Mouse (Mus musculus): ENCODE results near the gene Nufip2.
"Not testable (repeated sequence)": the region's sequence is repeated elsewhere in the genome, so short reads cannot be mapped to it uniquely, and the experiment has no call there.

The Nufip2 gene

DNA sequence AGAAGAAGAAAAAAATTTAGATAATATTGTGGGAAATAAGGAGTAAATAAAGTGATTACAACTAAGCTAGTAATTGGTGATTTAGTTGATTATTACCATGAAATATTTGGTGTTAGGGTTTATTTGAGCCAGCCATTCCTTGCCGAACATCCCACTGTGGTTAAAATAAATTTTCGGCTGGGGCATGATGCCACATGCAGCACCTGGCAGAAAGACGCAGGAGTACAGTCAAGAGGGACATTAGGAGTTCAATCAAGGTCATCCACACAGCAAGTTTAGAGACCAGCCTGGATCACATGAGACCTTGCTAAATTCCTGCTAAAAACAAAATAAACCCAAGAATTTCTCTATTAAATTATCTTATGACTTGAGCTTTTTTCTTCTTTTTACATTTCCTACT is 23.1 kb downstream of the Nufip2 start:
- DNase-seq (ENCODE audit: low read depth, low spot score): no peak

DNA sequence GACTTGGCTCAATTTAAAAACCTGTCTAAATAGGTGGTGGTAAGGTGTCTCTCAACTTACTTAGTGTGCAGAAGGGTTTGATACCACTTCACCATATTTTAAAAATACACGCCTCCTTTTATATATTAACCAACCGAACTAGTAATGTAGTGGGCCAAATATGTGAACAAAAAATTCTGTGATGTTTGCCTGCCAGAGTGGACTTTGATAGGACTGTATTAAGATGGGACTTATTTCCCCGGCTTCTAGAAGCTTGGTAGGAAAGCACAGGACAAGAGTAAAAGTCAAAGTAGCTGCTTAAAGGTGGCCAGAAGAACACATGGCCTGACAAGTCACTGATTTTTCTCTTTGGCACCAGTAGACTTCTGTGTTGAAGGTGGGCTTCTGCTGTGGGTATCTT is 27.8 kb downstream of the Nufip2 start:
- DNase-seq (ENCODE audit: low read depth, low spot score): no peak

DNA sequence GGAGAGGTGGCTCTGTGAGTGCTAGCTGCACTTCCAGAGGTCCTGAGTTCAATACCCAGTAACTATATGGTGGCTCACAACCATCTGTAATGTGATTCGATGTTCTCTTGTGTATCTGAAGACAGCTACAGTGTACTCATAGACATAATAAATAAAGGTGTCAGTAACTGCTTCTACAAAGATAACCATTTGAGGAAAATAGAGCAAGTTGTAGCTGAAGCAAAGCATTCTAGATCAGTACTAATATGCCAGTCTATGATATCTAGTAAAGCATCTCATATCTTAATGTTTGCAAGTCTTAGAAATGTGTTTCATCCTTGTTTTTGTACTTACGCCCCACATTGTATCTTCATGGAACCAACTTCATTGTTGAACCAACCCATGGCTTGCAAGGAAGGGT is 33.1 kb downstream of the Nufip2 start:
- DNase-seq (ENCODE audit: low read depth, low spot score): no peak

DNA sequence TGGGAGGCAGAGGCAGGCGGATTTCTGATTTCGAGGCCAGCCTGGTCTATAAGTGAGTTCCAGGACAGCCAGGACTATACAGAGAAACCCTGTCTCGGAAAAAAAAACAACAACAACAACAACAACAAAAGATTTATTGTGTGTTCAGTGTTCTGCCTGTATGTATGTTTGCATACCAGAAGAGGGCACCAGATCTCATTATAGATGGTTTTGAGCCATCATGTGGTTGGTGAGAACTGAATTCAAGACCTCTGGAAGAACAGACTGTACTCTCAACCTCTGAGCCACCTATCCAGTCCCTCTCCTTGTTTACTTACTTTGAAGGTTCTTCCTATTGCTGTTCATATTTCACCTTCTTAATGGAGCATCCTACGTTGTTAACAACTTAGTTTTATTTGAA is 35.4 kb downstream of the Nufip2 start:
- DNase-seq (ENCODE audit: low read depth, low spot score): peak; percentile 30

DNA sequence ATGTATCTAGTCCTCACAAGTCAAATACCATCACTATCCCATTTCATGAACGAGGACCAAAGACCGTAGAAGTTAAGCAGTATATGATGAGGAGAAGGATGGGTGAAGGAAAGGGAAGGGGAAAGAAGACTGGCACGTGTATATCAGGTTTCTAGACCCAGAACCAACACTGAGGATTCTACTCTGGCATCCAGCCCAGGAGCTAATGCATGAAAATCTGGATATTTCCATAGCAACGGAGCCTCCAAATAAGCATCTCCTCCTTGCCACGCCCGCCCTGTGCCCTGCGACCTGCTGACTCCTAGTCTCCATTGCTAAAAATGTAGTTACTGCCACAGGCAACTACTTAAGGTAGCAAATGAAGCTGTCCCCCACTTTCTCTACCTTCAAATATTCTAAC is 38.8 kb downstream of the Nufip2 start:
- DNase-seq (ENCODE audit: low read depth, low spot score): no peak

DNA sequence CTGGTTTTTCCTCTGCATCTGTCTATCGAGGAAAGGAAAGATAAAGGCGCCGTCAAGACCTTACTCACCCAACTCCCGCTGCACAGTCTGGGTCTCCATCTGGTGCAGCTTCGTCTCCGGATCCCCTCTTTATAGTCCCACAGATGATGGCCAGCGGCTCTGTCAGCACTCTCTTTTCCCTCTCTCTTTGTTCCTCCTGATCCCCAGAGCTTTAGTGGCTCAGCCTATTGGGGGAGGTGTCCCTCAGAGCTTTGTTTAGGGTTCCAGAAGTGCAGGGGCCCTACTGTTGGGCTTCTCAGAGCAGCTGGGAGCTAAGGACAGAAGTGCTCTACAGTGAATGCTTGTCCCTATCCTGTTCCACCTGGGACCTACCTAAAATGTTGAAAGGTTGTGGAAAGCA is 39.2 kb downstream of the Nufip2 start, which contains the start of gene Cryba1:
Gene Cryba1 (minus strand): TSS at position 101 of the 400 bp plus-strand sequence.
- no peak for DNase-seq (ENCODE audit: low read depth, low spot score)

DNA sequence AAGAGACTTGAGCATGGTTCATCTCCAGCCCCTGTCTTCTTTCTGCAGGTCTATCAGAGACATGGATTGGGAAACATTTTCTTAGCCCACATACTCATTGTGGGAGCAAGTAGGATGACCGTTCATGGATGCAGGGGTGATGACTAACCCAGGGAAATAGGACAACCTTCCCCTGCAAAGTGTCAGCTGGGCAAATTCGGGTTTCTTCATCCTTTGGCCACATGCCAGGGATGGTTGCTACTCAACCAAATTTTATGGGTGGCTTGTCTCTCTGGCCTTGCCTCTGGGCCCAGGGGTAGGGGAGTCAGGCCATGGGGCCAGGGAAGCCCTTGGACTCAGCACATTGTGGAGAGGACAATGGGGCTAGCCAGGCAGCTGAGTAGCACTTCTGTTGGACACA is 42.6 kb downstream of the Nufip2 start:
- DNase-seq (ENCODE audit: low read depth, low spot score): no peak

DNA sequence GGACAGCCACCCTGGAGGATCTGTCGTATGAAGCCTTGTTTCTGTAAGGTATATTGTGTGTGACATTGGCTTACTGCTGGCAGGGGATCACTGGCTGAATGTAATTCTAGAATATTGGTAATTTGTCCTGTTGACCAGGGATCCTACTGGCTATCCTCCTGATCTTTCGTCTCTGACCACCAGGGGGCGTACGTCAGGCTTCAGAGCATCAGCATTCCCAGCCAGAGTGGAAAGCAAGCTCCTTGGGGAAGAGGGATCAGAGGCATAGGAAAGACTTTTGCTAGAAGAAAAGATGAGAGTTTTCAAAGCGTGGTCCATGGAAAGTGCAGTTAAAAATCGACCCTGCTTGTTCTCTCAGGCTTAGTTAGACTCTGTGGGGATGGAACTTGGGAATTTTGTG is 51.3 kb downstream of the Nufip2 start:
- DNase-seq (ENCODE audit: low read depth, low spot score): peak; percentile 52

DNA sequence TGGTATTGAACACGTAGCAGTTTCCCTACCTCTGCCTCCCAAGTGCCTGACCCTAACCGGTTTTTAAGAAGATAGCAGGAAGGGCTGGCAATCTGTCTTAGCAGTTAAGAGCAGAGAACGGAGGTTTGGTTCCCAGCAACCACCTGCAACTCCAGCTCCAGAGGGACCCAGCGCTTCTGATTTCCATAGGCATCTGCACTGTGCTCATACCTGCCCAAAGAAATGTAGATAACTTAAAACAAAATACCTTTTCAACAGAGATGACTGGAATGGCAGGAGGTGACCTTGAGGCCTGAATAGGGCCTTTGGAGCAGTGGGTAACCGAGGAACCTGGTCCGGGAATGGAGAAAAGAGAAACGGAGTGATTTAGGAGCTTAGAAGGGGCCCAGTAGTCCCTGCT is 52.6 kb downstream of the Nufip2 start:
- no peak for DNase-seq (ENCODE audit: low read depth, low spot score)

DNA sequence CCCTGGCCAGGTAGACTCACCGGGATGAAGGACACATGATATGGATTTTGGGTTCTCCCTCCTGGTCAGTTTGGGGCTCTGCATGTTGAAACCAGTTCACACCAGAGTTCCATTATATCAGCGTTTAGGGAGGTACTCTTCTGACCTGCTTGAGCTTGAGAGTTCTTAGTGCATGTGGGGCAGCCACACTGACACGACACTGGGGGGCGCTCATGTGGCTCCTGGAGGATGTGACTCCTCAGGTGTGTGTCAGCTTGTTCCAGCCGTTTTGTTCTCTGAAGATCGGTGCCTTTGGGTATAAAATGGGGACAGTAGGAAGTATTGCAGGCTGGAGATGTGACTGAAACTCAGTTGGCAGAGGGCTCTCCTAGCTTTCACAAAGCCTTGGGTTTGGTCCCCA is 58.0 kb downstream of the Nufip2 start:
- peak; percentile 48 for DNase-seq (ENCODE audit: low read depth, low spot score)

DNA sequence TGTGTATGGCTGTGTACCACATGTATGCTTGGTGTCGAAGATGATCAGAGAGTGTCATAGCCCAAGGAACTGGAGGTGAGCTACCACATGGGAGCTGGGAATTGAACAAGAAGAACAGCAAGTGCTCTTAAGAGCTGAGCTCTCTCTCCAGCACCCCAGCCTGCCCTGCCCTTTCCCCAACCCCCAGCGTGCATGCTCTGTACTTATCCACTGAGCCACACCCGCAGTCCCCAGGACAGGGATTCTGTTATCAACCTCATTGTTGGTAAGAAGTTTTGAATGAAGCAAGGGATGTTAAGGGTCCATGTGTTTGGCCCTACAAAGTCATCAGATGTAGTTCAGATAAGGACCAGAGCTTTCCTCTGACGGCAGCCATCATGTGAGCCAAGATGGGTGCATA is 60.7 kb downstream of the Nufip2 start:
- DNase-seq (ENCODE audit: low read depth, low spot score): no peak

DNA sequence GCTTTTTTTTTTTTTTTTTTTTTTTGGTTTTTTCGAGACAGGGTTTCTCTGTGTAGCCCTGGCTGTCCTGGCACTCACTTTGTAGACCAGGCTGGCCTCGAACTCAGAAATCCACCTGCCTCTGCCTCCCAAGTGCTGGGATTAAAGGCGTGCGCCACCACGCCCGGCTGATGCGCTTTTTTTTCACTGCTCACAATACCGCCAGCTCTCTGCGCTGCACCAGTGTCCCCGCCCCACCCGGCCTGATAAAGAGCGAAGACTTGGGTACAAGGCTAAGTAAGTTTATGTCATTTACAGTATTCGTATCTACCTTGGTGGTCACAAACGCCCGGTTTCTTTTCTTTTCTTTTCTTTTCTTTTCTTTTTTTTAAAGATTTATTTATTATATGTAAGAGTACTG is 61.1 kb downstream of the Nufip2 start:
- DNase-seq (ENCODE audit: low read depth, low spot score): not testable (repeated sequence)

DNA sequence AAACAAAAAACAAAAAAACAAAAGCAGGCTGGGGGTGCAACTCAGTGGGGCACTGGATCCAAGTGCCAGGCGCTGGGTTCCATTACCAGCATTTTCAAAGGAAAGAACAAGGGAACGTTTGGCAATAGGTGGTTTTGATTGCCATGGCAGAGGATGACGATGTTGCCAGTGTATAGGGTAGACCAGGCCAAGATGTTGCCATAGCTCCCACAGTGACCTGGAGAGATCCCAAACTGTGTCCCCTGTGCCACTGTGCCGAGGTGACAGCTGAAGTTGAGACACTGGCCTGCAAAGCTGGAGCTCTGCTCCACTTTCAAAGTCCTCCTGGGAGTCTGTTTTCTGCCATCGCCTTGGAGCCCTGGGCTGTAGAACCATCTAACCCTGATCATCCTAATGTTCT is 63.0 kb downstream of the Nufip2 start:
- DNase-seq (ENCODE audit: low read depth, low spot score): no peak

DNA sequence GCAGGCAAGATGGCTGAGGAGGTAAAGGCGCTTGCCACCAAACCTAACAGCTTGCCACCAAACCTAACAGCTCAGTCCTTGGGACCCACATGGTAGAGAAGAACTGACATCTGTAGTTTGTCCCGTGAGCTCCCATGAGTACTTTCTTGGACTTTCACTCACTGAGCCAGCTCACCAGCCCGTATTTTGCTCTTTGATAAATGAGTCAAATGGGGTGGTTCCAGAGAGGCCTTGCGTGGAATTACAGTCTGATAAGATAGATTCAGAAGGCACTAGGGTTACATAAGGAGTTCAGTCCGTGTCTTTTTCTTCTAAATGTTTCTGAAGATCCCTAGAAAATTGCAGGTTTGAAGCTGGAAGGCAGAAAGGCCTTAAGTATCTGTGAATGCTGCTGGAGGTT is 66.6 kb downstream of the Nufip2 start:
- DNase-seq (ENCODE audit: low read depth, low spot score): no peak

DNA sequence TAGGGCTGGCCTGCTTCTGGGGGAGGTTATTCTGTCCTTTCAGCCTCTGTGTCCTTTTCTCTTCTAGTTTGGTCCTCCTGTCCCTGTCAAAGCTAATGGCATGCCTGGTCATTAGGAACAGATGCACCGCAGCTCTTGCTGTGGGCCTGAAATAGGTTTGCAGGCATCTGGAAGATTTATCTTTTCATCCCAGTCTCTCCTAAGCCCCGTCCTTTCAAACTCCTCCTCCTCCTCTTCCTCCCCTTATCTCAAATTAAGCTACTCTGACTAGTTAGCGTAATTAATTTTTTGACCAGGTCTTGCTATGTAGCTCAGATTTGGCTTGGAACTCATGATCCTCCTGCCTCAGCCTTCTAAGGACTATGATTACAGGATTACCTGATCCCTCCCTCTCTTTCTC is 67.5 kb downstream of the Nufip2 start:
- no peak for DNase-seq (ENCODE audit: low read depth, low spot score)

DNA sequence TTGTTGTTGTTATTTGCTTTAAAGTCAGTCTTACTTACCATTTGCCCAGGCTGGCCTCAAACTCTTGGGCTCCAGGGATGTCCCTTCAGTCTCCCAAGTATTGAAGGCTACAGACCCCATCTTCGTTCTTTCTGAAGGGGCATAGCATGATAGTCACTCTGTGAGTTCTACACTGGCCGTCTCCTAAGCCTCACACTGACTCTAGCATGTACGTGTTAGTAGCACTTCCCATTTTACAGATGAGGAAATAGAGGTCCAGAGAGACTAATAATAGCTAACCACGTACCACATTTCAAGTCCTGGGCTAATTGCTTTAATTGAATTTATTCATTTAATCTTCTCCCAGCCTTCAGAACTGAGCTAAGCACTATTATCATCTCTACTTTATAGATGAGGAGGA is 74.1 kb downstream of the Nufip2 start:
- peak; percentile 51 for DNase-seq (ENCODE audit: low read depth, low spot score)

DNA sequence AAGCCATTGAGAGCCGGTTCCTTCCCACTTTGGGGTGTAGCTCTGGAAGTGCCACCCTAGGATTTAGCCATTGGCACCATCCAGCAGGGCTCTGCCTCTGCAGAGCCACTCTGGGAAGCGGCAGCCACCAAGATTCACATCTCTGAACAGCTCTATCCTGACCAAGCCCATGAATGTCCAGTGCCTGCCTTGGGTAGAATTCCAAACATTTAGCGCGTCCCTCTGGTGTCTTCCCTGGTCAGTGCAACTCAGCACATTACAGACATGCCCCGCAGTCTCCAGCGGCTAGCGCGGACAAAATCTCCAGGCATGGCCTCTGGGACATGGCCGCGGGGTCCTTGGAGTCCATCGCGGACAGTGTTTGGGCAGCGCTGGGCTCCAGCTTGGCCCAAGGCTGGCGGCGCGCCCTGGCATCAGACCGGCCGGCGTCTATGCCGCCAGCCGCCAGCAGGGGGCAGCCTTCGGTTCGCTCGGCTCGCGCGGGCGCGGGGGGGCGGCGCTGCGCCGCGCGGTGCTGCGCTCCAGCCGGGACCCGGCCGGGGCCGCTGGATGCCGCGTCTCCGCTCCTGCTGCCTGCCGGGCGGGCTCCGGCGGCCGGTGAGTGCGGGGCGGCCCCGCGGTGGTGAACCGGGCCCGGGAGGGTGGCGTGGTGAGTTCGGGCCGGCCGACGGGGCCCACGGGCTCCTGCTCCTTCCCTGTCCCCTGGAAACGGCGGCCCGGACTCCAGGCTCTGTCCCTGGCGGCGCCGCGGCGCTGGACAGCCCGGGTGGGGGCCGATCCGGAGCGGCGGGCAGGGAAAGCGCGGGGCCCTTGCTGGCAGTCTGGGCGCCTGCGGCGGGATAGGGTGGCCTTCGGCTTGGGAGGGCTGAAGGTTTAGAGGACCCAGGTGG is 77.1 kb downstream of the Nufip2 start, which contains the start of gene Myo18a:
Gene Myo18a (plus strand): TSS at position 464 of the 890 bp plus-strand sequence.
- peak; percentile 80 for DNase-seq (ENCODE audit: low read depth, low spot score)

DNA sequence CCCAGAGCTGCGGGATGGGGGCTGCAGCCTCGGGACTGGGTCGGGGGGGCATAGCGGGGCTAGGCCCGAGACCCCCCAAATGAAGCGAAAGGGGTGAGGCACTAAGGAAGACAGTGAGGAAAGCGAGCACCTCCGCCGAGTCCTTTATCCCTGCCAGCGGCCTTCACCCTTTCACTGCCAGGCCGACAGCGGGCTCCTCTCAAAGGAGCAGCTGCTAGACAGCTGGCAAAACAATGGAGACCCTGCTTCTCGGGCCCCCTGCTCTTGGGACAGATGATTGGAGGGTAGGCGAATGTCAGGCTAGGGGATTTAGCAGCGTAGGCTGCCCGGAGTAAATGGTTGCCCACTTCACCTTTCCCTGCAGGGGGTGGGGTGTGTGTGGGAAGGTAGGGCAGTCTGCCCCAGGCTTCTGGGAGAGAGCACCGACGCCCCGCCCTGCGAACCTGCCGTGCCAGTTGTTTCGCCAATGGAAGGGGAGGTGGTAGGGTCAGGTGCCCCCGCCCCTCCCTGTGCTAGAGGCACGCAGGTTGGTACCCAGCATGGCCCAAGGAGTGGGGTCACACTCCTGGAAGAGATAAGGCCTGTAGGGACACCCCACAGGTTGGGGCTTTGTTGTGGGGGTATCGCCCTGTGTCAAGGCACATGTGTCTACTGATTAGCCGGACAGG is 77.9 kb downstream of the Nufip2 start:
- peak; percentile 55 for DNase-seq (ENCODE audit: low read depth, low spot score)

DNA sequence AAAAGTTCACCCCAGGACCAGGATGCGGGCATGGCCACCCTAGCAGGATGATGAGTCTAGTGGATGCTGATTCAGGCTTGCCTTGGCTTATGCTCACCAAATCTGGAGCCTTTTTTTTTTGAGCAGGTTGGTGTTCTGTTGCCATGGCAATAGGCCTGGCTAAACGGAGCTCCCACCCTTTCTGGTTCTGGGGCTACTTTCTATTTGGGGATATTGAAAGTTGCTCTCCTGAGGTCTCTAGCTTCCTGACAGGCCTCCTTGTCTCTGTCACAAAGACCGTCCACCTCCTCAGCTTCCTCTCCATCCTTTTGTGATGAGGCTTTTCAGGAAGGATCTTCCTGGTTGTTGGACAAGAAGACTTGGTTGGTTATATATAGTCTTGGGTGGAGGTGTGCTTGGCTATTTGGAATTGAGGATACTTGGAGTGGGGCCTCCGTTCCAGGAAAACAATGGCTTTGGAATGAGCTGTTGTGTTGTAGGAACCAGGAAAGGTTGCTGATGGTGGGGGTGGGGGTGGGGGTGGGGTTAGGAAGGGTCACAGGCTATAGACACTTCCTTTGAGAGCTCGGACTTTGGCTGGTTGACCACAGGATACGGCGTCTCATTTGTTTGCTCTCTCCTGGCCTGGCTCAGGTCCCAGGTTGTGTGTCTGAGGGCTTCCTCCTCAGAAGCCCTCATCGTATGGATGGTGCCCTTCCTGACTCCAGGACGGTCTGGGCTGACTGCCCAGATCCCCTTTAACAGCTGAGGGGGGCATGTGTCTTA is 78.9 kb downstream of the Nufip2 start:
- DNase-seq (ENCODE audit: low read depth, low spot score): no peak

DNA sequence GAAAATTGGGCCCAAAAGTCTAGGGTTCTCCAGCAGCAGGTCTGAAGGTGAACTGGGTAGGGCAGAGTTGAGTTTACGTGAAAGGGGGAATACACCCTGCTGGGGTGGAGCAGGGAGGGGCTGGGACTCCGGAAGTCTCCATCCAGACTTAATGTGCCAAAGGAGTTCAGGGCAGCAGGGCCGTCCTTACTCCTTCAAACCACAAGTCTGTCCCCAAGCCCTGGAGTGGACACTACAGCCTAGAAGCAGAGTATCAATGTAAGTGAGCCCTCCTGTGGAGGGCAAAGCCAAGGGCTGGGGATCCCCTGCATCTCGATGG is 79.5 kb downstream of the Nufip2 start:
- DNase-seq (ENCODE audit: low read depth, low spot score): no peak

DNA sequence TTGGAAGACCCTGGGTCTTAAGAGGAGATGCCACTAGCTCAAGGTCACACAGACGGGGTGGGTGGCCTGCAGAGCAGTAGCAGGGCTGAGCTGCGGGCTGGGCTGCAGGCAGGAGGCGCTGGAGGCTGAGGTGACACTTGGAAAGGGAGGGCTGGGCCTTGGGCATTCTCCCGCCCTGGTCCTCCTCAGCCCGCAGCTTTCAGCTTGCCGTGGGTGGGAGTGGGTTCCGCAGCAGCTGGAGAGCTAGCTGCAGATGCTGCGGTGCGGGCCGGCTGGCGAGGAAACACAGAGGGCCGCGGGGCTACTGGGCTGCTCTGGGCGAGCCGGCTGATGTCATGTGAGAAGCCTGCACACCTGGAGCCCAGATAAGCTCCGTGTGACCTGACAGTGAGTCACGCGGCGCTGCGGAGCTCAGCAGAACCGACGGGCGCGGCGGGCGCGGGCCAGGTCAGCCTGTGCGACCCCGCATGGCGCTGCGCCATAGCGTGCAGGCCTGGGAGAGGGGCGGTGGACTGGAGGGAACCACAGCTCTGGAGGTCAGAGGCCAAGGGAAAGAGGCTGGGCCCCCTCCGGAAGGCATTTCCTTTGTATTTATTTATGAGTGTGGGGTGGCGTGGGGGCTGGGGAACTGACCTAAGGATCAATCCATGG is 80.5 kb downstream of the Nufip2 start:
- peak; percentile 83 for DNase-seq (ENCODE audit: low read depth, low spot score)

DNA sequence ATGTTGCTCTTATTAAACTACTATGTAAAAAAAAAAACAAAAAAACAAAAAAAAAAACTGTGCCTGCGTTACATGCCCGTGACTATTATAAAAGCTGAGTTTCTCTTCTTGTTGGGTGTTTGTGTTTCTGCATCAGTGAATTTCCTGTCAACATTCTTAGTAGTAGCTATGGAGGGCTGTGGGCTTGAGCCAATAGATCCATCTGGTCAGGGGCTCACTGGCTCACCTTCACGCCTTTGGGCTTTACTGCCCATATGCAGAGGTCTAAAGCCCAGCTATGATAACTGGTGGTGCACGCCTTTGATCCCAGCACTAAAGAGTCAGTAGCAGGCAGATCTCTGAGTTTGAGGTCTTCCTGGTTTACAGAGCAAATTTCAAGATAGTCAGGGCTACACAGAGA is 83.5 kb downstream of the Nufip2 start:
- DNase-seq (ENCODE audit: low read depth, low spot score): peak; percentile 60
